Mouse (Mus musculus): Measurements from ENCODE around the gene Tubb3.

GRCm38 (mm10) chr8:123442871-123443575 is 31.8 kb downstream of the Tubb3 start:
- TF ChIP-seq POLR2A (IDR thresholded peaks at IDR 0.05; ENCODE audit: low read depth, low read length) (no peak; the same call in 1 of the 2 replicates), CTCF (IDR thresholded peaks at IDR 0.05; ENCODE audit: extremely low read depth, insufficient read length, insufficient replicate concordance, low read depth, low read length) (peak; percentile 87)

Data from small intestine, adult 2 months (tissue).